Mouse (Mus musculus) layer of hippocampus, adult 8-10 months (tissue): Measurements from ENCODE around the gene Trim41. TPM values are rescaled to one million over a fixed set of nuclear protein-coding genes. Genes with fewer than 3 reads are reported as not detected.
"Not testable (repeated sequence)": the region's sequence is repeated elsewhere in the genome, so short reads cannot be mapped to it uniquely, and the experiment has no call there.

Experiments
- DNase-seq, 2 experiments: peaks; one replicate each; pipeline ENCODE4 v3.0.0; 2022; ENCODE audit warnings: low spot score in 2 of 2
- total RNA-seq, 4 experiments: library from RNA; stranded (reverse); gene quantifications; 2 replicates each; pipeline ENCODE4 v1.2.4; 2022

Gene Trim41
- total RNA-seq, 4 experiments from 2014 or later, result 45.7 to 73.5 (median 57.9) TPM

GRCm38 (mm10) chr11:48838181-48838797, 21.1 kb upstream of the Trim41 start:
- DNase-seq, result no peak

GRCm38 (mm10) chr11:48837310-48838180, 20.4 kb upstream of the Trim41 start:
- DNase-seq, result no peak

DNA sequence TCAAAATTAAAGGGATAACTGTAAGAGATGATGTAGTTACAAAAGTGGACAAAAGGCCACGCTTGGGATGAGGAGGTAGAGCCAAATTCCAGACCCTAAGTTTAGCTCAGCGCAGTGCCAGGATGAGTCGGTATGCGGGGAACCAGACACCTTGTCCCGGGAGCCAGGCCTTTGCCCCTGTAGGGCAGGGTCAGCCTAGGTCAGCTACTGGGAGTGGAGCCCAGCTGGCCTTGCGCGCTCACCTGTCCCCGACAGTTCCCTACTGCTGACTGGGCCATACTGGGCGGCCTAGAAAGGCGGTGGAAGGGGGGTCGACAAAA, 19.8 kb upstream of the Trim41 start:
- DNase-seq, result no peak

- no peak for DNase-seq
Measured at GRCm38 (mm10) chr11:48835923-48836322, 18.8 kb upstream of the Trim41 start.

GRCm38 (mm10) chr11:48833731-48834639, 16.8 kb upstream of the Trim41 start:
- DNase-seq, result peak; percentile 84 to 95

DNA sequence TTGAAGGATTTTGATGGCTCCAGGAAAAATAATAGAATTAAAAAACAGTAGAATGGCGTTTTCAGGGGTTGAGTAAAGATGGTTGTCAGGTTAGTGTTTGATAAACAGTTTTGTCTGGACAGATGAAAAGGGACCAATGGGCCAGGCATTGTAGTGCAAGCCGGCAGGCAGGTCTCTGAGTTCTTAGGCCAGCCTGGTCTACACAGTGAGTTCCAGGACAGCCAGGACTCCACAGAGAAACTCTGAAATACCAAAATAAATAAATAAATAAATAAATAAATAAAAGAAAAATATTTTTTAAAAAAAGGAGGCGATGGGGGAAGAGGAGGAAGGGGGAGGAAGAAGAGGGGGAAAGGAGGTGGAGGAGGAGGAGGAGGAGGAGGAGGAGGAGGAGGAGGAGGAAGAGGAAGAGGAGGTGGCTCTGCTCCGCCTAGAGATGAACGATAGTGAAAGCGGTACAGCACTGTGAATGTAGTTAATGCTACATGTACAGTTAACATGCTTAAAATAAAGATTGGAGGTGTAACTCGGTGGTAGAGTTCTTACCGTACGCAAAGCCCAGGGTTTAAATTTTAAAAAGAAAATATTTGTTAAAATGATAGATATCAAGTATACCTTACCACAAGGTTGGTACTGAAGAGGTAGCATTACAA, 16.1 kb upstream of the Trim41 start:
- no peak for DNase-seq

- no peak for DNase-seq
Measured at GRCm38 (mm10) chr11:48831273-48831672, 14.1 kb upstream of the Trim41 start.

GRCm38 (mm10) chr11:48830279-48830678, 13.1 kb upstream of the Trim41 start:
- DNase-seq, result no peak

GRCm38 (mm10) chr11:48827926-48828325, 10.8 kb upstream of the Trim41 start:
- no peak for DNase-seq

DNA sequence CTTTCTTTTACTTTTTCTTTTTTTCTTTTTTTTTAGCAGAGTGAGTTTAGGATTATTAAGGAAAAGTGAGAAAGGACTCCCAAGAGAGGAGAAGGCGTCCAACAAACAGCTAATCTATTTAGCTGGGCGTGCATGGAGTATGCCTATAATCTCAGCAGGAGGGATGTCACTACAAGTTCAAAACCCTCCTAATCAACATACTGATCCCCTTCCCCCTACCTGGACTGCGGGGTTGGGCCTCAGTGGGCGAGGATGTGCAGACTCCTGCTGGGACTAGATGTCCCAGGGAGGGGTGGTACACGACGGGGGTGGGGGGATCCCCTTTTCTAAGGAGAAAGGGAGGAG, 9.6 kb upstream of the Trim41 start:
- no peak for DNase-seq

DNA sequence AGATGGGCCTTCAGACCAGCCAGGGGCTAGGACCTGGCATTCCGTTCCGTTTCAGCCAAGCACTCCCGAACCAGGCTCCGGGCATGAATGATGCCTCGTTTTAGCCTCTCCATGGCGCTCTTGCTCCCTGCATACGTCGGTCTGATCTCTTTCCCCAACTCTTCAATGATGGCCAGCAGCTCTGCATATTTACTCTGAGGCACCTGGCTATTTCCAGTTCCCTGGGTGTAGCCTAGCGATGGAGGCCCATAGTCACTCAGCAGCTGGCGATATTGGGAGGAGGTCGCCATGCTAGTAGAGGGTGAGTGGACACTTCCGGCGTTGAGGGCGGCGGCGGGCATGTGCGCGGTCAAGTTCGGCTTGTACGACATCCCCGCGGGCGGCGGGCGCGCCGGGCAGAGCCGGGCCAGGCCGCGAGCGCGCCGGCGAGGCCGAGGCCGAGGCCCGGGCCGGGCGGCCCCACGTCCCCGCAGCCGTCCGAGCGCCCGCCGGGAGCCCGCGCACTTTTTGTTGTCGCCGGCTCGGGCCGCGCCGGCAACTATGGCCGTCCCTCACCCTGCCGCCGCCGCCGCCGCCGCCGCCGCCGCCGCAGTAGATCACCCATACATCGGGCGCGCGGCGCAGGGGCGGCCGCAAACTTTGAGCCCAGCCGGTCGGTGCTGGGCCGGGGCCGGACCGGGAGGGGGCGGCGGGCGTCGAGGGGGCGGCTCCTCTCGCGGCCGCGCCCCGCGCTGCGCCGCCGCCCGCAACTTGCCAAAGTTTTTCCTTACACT, 9.0 kb upstream of the Trim41 start, which contains the start of the genes Trim7 and Gm12184:
TSS of gene Trim7 (plus strand) at position 162 of the 773 bp plus-strand sequence.
TSS of gene Gm12184 (minus strand) at position 677 of the 773 bp plus-strand sequence.
- not testable (repeated sequence) for DNase-seq

DNA sequence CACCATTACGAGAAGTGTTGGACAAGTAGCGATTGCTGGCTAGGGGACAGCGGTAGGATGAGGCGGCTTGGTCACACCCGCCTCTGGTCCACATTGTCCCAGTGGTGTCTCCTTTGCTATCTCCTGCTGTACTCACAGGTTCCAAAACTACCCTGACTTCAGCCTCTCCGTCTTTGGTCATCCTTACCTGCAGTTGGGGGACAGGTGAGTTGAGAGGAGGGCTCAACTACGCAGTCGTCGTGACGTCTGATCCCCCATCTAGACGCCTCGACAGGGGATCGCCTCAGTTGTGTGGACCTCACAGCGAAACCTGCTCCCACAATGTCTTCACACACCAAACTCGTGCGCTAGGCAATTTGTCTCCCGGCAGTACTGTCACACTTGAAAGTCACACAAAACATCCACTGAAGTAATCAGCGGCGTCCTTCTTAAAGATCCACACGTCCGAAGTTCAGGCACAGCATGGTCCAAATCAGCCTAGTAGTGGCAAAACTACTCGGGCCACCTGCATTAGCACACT, 7.2 kb upstream of the Trim41 start:
- DNase-seq, result no peak

- peak in 1 of 2 experiments; percentile 53 for DNase-seq
Measured at GRCm38 (mm10) chr11:48823536-48823972, 6.4 kb upstream of the Trim41 start.

- DNase-seq, result no peak
Measured at GRCm38 (mm10) chr11:48822768-48823512, 5.8 kb upstream of the Trim41 start.

GRCm38 (mm10) chr11:48821299-48821698, 4.1 kb upstream of the Trim41 start:
- not testable (repeated sequence) for DNase-seq

- DNase-seq, result no peak
Measured at GRCm38 (mm10) chr11:48820308-48820674, 3.1 kb upstream of the Trim41 start.

GRCm38 (mm10) chr11:48819614-48820307, 2.6 kb upstream of the Trim41 start:
- DNase-seq, result no peak

DNA sequence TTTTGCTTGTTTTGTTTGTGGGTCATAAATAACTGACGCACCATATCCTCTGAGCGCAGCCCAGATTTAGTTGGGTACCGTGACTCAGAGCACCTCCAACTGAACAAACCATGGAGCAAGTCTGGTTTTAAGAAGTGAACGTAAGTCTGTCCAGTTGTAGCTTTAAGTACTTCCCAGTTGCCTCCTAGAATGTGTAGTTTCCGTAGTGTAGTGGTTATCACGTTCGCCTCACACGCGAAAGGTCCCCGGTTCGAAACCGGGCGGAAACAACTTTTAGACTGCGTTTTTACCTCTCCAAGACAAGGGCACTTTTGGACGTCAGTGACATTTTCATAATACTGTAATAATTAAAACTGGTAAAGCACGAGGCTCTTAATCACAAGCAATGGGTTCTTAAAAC, 1.2 kb upstream of the Trim41 start:
- peak; percentile 84 to 90 for DNase-seq

DNA sequence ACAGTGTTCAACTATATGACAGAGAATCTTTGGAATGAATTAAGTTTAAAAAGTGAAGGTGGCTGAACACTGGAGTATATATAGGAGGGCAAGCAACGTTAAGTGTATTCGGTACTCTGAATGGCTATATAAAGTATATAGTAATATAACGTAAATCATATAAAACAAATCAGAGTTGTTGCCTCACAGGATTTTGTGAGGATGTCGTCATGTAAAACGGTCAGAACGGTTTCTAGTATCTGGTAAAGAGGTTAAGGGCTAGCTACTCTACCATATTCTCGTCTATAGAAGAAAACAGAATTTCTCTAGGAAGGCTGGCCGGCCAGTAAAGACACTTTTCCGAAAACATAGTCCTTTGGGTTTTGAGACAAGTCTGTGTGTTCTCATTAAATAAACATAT, 641 bp upstream of the Trim41 start:
- no peak for DNase-seq
